Mouse (Mus musculus) c-Kit-positive CD71-negative TER-119-negative erythroid progenitor cells, embryonic 14.5 days (primary cell): ENCODE data around the gene Rab3il1.
A peak's percentile ranks its signal among the peaks of the same experiment; 100 is the strongest.

Experiments
- DNase-seq: peaks from one replicate; pipeline ENCODE4 v3.0.0-alpha.2; 2013; ENCODE audit warnings: low read depth

Rab3il1 gene

GRCm38 (mm10) chr19:9982852-9983542, 18.5 kb upstream of the Rab3il1 start:
- DNase-seq, result no peak

GRCm38 (mm10) chr19:9984111-9985055, 17.1 kb upstream of the Rab3il1 start:
- no peak for DNase-seq

- no peak for DNase-seq
Observed at GRCm38 (mm10) chr19:9985190-9985899, 16.1 kb upstream of the Rab3il1 start.

- no peak for DNase-seq
Observed at GRCm38 (mm10) chr19:9985900-9986421, 15.5 kb upstream of the Rab3il1 start.

- no peak for DNase-seq
Observed at GRCm38 (mm10) chr19:9987192-9987591, 14.3 kb upstream of the Rab3il1 start.

- DNase-seq, result no peak
Observed at GRCm38 (mm10) chr19:9987593-9987992, 13.9 kb upstream of the Rab3il1 start.

- DNase-seq, result no peak
Observed at GRCm38 (mm10) chr19:9989171-9989883, 12.1 kb upstream of the Rab3il1 start.

- no peak for DNase-seq
Observed at GRCm38 (mm10) chr19:9989884-9990256, 11.6 kb upstream of the Rab3il1 start.

GRCm38 (mm10) chr19:9991304-9991703, 10.2 kb upstream of the Rab3il1 start:
- DNase-seq, result peak; percentile 83

GRCm38 (mm10) chr19:9992011-9992958, 9.2 kb upstream of the Rab3il1 start:
- no peak for DNase-seq

- DNase-seq, result peak; percentile 83
Observed at GRCm38 (mm10) chr19:9993036-9993656, 8.3 kb upstream of the Rab3il1 start.

GRCm38 (mm10) chr19:9997204-9998062, 4.0 kb upstream of the Rab3il1 start:
- no peak for DNase-seq

- DNase-seq, result no peak
Observed at GRCm38 (mm10) chr19:9998063-9998416, 3.4 kb upstream of the Rab3il1 start.

- DNase-seq, result no peak
Observed at GRCm38 (mm10) chr19:9998736-9999486, 2.6 kb upstream of the Rab3il1 start.

- DNase-seq, result no peak
Observed at GRCm38 (mm10) chr19:10000330-10000729, 1.1 kb upstream of the Rab3il1 start.

GRCm38 (mm10) chr19:10003696-10004095, 2.2 kb downstream of the Rab3il1 start:
- DNase-seq, result no peak

GRCm38 (mm10) chr19:10011408-10011807, 9.9 kb downstream of the Rab3il1 start:
- no peak for DNase-seq

GRCm38 (mm10) chr19:10012827-10013278, 11.4 kb downstream of the Rab3il1 start:
- DNase-seq, result no peak
